8 mouse cellular contexts compared by ENCODE assay signal in genomic region chr4:116150156-116150861, GRCm38 (mm10). TPM values are rescaled to one million over a fixed set of nuclear protein-coding genes. Genes with fewer than 3 reads are reported as not detected.
DNase-seq lines count a peak whose midpoint lies in the region; ATAC-seq and TF ChIP-seq lines count a peak whose summit lies in the region.

No protein-coding gene starts in this region.

- H3K27ac ChIP-seq in left cerebral cortex, adult 2 months: peak overlapping the region; percentile 95
- peak overlapping the region; percentile 91 for H3K27ac ChIP-seq in hindbrain, embryonic 15.5 days (replicated peaks)
- H3K27ac ChIP-seq in limb, embryonic 14.5 days (replicated peaks; ENCODE audit: low read depth, low read length): peak overlapping the region; percentile 91
- H3K27ac ChIP-seq in midbrain, embryonic 13.5 days: peak overlapping the region; percentile 88

- peak overlapping the region; percentile 65 for H3K4me3 ChIP-seq in left cerebral cortex, adult 2 months
- H3K4me3 ChIP-seq in hindbrain, embryonic 15.5 days: peak overlapping the region; percentile 87
- peak overlapping the region; percentile 78 for H3K4me3 ChIP-seq in limb, embryonic 14.5 days (replicated peaks; ENCODE audit: low read length)
- peak overlapping the region; percentile 76 for H3K4me3 ChIP-seq in midbrain, embryonic 13.5 days (replicated peaks)

- peaks cover 29% of the 10 kb centered on the region for H3K36me3 ChIP-seq in hindbrain, embryonic 15.5 days
- peaks cover 39% of the 10 kb centered on the region for H3K36me3 ChIP-seq in limb, embryonic 14.5 days (ENCODE audit: control insufficient read depth, insufficient read depth, low read length)
- peaks cover 36% of the 10 kb centered on the region for H3K36me3 ChIP-seq in midbrain, embryonic 13.5 days

- ATAC-seq in hindbrain, embryonic 15.5 days (ENCODE audit: low FRiP score, low read depth): peak; percentile 91
- ATAC-seq in limb, embryonic 14.5 days (ENCODE audit: low FRiP score, low read depth): peak; percentile 92
- peak; percentile 93 for ATAC-seq in midbrain, embryonic 13.5 days

- peak; percentile 71 for TF ChIP-seq POLR2A in limb, embryonic 14.5 days (IDR thresholded peaks at IDR 0.05; ENCODE audit: borderline replicate concordance, extremely low read depth, insufficient read depth, insufficient read length)

- WGBS in hindbrain, embryonic 15.5 days: under 1% methylated on average over 56 of the region's 73 CpGs
- WGBS in limb, embryonic 14.5 days: under 1% methylated on average over 58 of the region's 73 CpGs
- WGBS in midbrain, embryonic 13.5 days: under 1% methylated on average over 65 of the region's 73 CpGs

- H3K4me1 ChIP-seq in hindbrain, embryonic 15.5 days (replicated peaks): peaks cover 20% of the 10 kb centered on the region
- H3K4me1 ChIP-seq in limb, embryonic 14.5 days (ENCODE audit: control insufficient read depth, insufficient read depth, low read length): peaks cover 11% of the 10 kb centered on the region
- peaks cover 18% of the 10 kb centered on the region for H3K4me1 ChIP-seq in midbrain, embryonic 13.5 days (replicated peaks)

- intact Hi-C loops in left cerebral cortex, adult 2 months (cut with DNase I): loop anchor here (5.0 kb wide), 1 partner anchor 407 kb away; the partner anchor contains the start of genes Gpbp1l1 and Tmem69

- H3K9me3 ChIP-seq in hindbrain, embryonic 15.5 days: no peaks in the 10 kb centered on the region
- no peaks in the 10 kb centered on the region for H3K9me3 ChIP-seq in limb, embryonic 14.5 days (ENCODE audit: control insufficient read depth, low read length)
- no peaks in the 10 kb centered on the region for H3K9me3 ChIP-seq in midbrain, embryonic 13.5 days

- no peak for TF ChIP-seq CTCF in left cerebral cortex, adult 2 months (IDR thresholded peaks at IDR 0.05)

- H3K27me3 ChIP-seq in hindbrain, embryonic 15.5 days: no peaks in the 10 kb centered on the region
- no peaks in the 10 kb centered on the region for H3K27me3 ChIP-seq in limb, embryonic 14.5 days (ENCODE audit: control insufficient read depth, insufficient read depth, low read length)
- H3K27me3 ChIP-seq in midbrain, embryonic 13.5 days: no peaks in the 10 kb centered on the region; the same call in 1 of the 2 replicates

- peak overlapping the region; percentile 96 for H3K9ac ChIP-seq in hindbrain, embryonic 15.5 days
- H3K9ac ChIP-seq in limb, embryonic 14.5 days (ENCODE audit: low read depth, low read length, severe bottlenecking): peak overlapping the region; percentile 94
- H3K9ac ChIP-seq in midbrain, embryonic 13.5 days (replicated peaks): peak overlapping the region; percentile 95

- peak overlapping the region; percentile 75 for H3K4me2 ChIP-seq in hindbrain, embryonic 15.5 days
- H3K4me2 ChIP-seq in limb, embryonic 14.5 days (replicated peaks; ENCODE audit: low read depth, low read length, severe bottlenecking): peak overlapping the region; percentile 80
- H3K4me2 ChIP-seq in midbrain, embryonic 13.5 days (replicated peaks): peak overlapping the region; percentile 72

- DNase-seq in left cerebral cortex, adult 2 months (ENCODE audit: extremely low spot score in 1 of 2, low spot score in 2 of 2): peak; percentile 65 to 66
- no peak for DNase-seq in left cerebral cortex, adult 9 months (ENCODE audit: low spot score in 2 of 2)
- peak; percentile 75 to 82 for DNase-seq in cerebellum, postnatal 14 days
- DNase-seq in gastrocnemius, adult 8-10 months (ENCODE audit: low spot score in 2 of 2): peak; percentile 17 to 40
- DNase-seq in limb, embryonic 14.5 days (ENCODE audit: low spot score): peak; percentile 61
- peak; percentile 51 to 75 for DNase-seq in spleen, adult 18-20 months

RNA-seq across cellular contexts. Expression of gene Lurap1, which starts 0.8 kb away (rescaled TPM):
- 10 to 100 TPM; 28.4 to 31.2 TPM for total RNA-seq in left cerebral cortex, adult 2 months (2021)
- total RNA-seq in gastrocnemius, adult 8-10 months (2022): 1 to 10 TPM; 4.4 to 7.7 (median 6.9) TPM
- 2.5 and 2.9 TPM in 2 replicates for polyA plus RNA-seq in hindbrain, embryonic 15.5 days (2015; fragmentation: Nextera tagmentation; extraction: Ambion mirVana)
- 1.7 and 2.1 TPM in 2 replicates for polyA plus RNA-seq in limb, embryonic 14.5 days (2012; rRNA removed)
- 2.5 and 3.1 TPM in 2 replicates for polyA plus RNA-seq in limb, embryonic 14.5 days (2014; fragmentation: Nextera tagmentation; extraction: Ambion mirVana)
- polyA plus RNA-seq in midbrain, embryonic 13.5 days (2015; fragmentation: Nextera tagmentation; extraction: Ambion mirVana): 1.5 and 2.2 TPM in 2 replicates

RNA-seq across cellular contexts. Expression of gene Tspan1, which starts 17.1 kb away (rescaled TPM):
- total RNA-seq in left cerebral cortex, adult 2 months (2021): not detected
- not detected for total RNA-seq in gastrocnemius, adult 8-10 months (2022)
- polyA plus RNA-seq in hindbrain, embryonic 15.5 days (2015; fragmentation: Nextera tagmentation; extraction: Ambion mirVana): 0.21 TPM in 1 of 2 replicates, not detected in the other
- not detected in 2 replicates for polyA plus RNA-seq in limb, embryonic 14.5 days (2012; rRNA removed)
- not detected in 2 replicates for polyA plus RNA-seq in limb, embryonic 14.5 days (2014; fragmentation: Nextera tagmentation; extraction: Ambion mirVana)
- 0.11 TPM in 1 of 2 replicates, not detected in the other for polyA plus RNA-seq in midbrain, embryonic 13.5 days (2015; fragmentation: Nextera tagmentation; extraction: Ambion mirVana)

RNA-seq across cellular contexts. Expression of gene 1700042G07Rik, which starts 22.9 kb away (rescaled TPM):
- not detected for total RNA-seq in left cerebral cortex, adult 2 months (2021)
- not detected for total RNA-seq in gastrocnemius, adult 8-10 months (2022)
- not detected in 2 replicates for polyA plus RNA-seq in hindbrain, embryonic 15.5 days (2015; fragmentation: Nextera tagmentation; extraction: Ambion mirVana)
- not detected in 2 replicates for polyA plus RNA-seq in limb, embryonic 14.5 days (2012; rRNA removed)
- polyA plus RNA-seq in limb, embryonic 14.5 days (2014; fragmentation: Nextera tagmentation; extraction: Ambion mirVana): not detected in 2 replicates
- polyA plus RNA-seq in midbrain, embryonic 13.5 days (2015; fragmentation: Nextera tagmentation; extraction: Ambion mirVana): not detected in 2 replicates

RNA-seq across cellular contexts. Expression of gene Gm49337, which starts 22.9 kb away (rescaled TPM):
- 1 to 10 TPM; 1.4 to 2.9 TPM for total RNA-seq in left cerebral cortex, adult 2 months (2021)
- total RNA-seq in gastrocnemius, adult 8-10 months (2022): 1 to 10 TPM in 1 of 4 experiments, under 1 TPM in 1, not detected in 2; 0.32 to 1.4 TPM
- polyA plus RNA-seq in hindbrain, embryonic 15.5 days (2015; fragmentation: Nextera tagmentation; extraction: Ambion mirVana): not detected in 2 replicates
- not detected in 2 replicates for polyA plus RNA-seq in limb, embryonic 14.5 days (2012; rRNA removed)
- polyA plus RNA-seq in limb, embryonic 14.5 days (2014; fragmentation: Nextera tagmentation; extraction: Ambion mirVana): not detected in 2 replicates
- not detected in 2 replicates for polyA plus RNA-seq in midbrain, embryonic 13.5 days (2015; fragmentation: Nextera tagmentation; extraction: Ambion mirVana)

RNA-seq across cellular contexts. Expression of gene Pomgnt1, which starts 26.7 kb away (rescaled TPM):
- total RNA-seq in left cerebral cortex, adult 2 months (2021): 10 to 100 TPM; 80.2 to 85.6 TPM
- 10 to 100 TPM; 50.0 to 51.9 (median 50.8) TPM for total RNA-seq in gastrocnemius, adult 8-10 months (2022)
- polyA plus RNA-seq in hindbrain, embryonic 15.5 days (2015; fragmentation: Nextera tagmentation; extraction: Ambion mirVana): 69.5 and 69.9 TPM in 2 replicates
- polyA plus RNA-seq in limb, embryonic 14.5 days (2012; rRNA removed): 79.5 and 79.6 TPM in 2 replicates
- 62.7 and 67.0 TPM in 2 replicates for polyA plus RNA-seq in limb, embryonic 14.5 days (2014; fragmentation: Nextera tagmentation; extraction: Ambion mirVana)
- polyA plus RNA-seq in midbrain, embryonic 13.5 days (2015; fragmentation: Nextera tagmentation; extraction: Ambion mirVana): 51.8 and 56.9 TPM in 2 replicates

Comparison
In these comparisons a context has a peak if more than half of its experiments do, and no peak if none do; other contexts are left out.
1. DNase-seq: peak in left cerebral cortex, adult 2 months (2 of 2), cerebellum, postnatal 14 days (2 of 2), gastrocnemius, adult 8-10 months (2 of 2), limb, embryonic 14.5 days (single experiment) and spleen, adult 18-20 months (2 of 2); none in left cerebral cortex, adult 9 months (0 of 2).
2. Peak in every context shown above with its lines, with median percentiles within 50 percentile points of each other: H3K27ac ChIP-seq, H3K4me3 ChIP-seq, ATAC-seq, H3K4me2 ChIP-seq and H3K9ac ChIP-seq.